Mouse (Mus musculus) midbrain, embryonic 14.5 days (tissue): ENCODE measurements around the gene Rcor2. TPM values are rescaled to one million over a fixed set of nuclear protein-coding genes. Genes with fewer than 3 reads are reported as not detected.

Source experiments
- ATAC-seq: fragments of 200-750 bp; cut with Nextera tagmentation; 2 replicates; pipeline ENCODE4 v1.8.0; 2017; ENCODE audit warnings: moderate number of reproducible peaks, moderate library complexity; ENCODE audit not compliant: low FRiP score, low TSS enrichment
- DNase-seq: peaks from one replicate; pipeline ENCODE4 v3.0.0-alpha.2; 2015
- H3K27ac ChIP-seq: fragments of 300-500 bp; sonication (generic); replicated peaks from 2 replicates; pipeline ENCODE4 v1.5.1; 2014; ENCODE audit warnings: mild to moderate bottlenecking, low read depth, low read length, moderate library complexity
- H3K27me3 ChIP-seq: fragments of 300-500 bp; sonication (generic); 2 replicates; pipeline ENCODE4 v1.6.1; 2014; ENCODE audit warnings: low read length, control low read depth, mixed read lengths; ENCODE audit not compliant: control insufficient read depth, insufficient read depth
- H3K36me3 ChIP-seq: fragments of 300-500 bp; sonication (generic); 2 replicates; pipeline ENCODE4 v1.6.1; 2014; ENCODE audit warnings: low read length, control low read depth; ENCODE audit not compliant: control insufficient read depth, insufficient read depth
- H3K4me1 ChIP-seq: fragments of 300-500 bp; sonication (generic); 2 replicates; pipeline ENCODE4 v1.6.1; 2014; ENCODE audit warnings: mild to moderate bottlenecking, antibody characterized with exemption, low read length, control low read depth; ENCODE audit not compliant: control insufficient read depth, insufficient read depth
- H3K4me2 ChIP-seq: fragments of 300-500 bp; sonication (generic); 2 replicates; pipeline ENCODE4 v1.6.1; 2014; ENCODE audit warnings: mild to moderate bottlenecking, low read length, moderate library complexity
- H3K4me3 ChIP-seq: fragments of 300-500 bp; sonication (generic); replicated peaks from 2 replicates; pipeline ENCODE4 v1.5.1; 2014; ENCODE audit warnings: low read depth, low read length
- H3K9ac ChIP-seq: fragments of 300-500 bp; sonication (generic); replicated peaks from 2 replicates; pipeline ENCODE4 v1.6.1; 2014; ENCODE audit warnings: mild to moderate bottlenecking, low read length, moderate library complexity
- H3K9me3 ChIP-seq: fragments of 300-500 bp; sonication (generic); 2 replicates; pipeline ENCODE4 v1.6.1; 2016; ENCODE audit warnings: low read length, control low read depth, mixed read lengths; ENCODE audit not compliant: control insufficient read depth
- WGBS: fragments of 180-500 bp; shearing (Covaris S2); extraction: QIAGEN DNeasy Blood & Tissue Kit; methylation state at CpG from one replicate; pipeline ENCODE4 v1.1.7; 2014; 5-methylcytosine and 5-hydroxymethylcytosine counted together
- polyA plus RNA-seq: library from polyadenylated mRNA; unstranded; fragments of >200 nt; fragmentation: Nextera tagmentation; extraction: Ambion mirVana; gene quantifications from 2 replicates; pipeline ENCODE4 v1.2.1, GENCODE M21; 2014

Rcor2 gene
- polyA plus RNA-seq, 1 experiment from 2014 or later, result 23.1 TPM

GRCm38 (mm10) chr19:7276796-7277195 lies 9.7 kb downstream of the Rcor2 start:
- no peak overlapping the region for H3K9ac ChIP-seq

GRCm38 (mm10) chr19:7278200-7278906 lies 11.2 kb downstream of the Rcor2 start:
- 72% methylated on average over 6 of the region's 6 CpGs for WGBS
- H3K4me1 ChIP-seq, result peaks cover 13% of the 10 kb centered on the region

More at GRCm38 (mm10) chr19:7276796-7277195, 9.7 kb downstream of the Rcor2 start:
- H3K4me2 ChIP-seq, result no peak overlapping the region
- no peaks in the 10 kb centered on the region for H3K9me3 ChIP-seq
- peaks cover 84% of the 10 kb centered on the region for H3K36me3 ChIP-seq
- WGBS, result 68% methylated on average over 7 of the region's 7 CpGs
- no peak overlapping the region for H3K4me3 ChIP-seq
- peak overlapping the region; percentile 79 for H3K27ac ChIP-seq
- DNase-seq (peak; percentile 52), ATAC-seq (no peak)
- no peaks in the 10 kb centered on the region for H3K27me3 ChIP-seq
- peaks cover 18% of the 10 kb centered on the region for H3K4me1 ChIP-seq

GRCm38 (mm10) chr19:7279114-7279513 lies 12.0 kb downstream of the Rcor2 start:
- no peaks in the 10 kb centered on the region for H3K9me3 ChIP-seq
- 40% methylated on average over 6 of the region's 6 CpGs for WGBS
- H3K9ac ChIP-seq, result peak overlapping the region; percentile 36; the same call in 1 of the 2 replicates
- H3K4me3 ChIP-seq, result no peak overlapping the region
- peaks cover 84% of the 10 kb centered on the region for H3K36me3 ChIP-seq
- H3K4me1 ChIP-seq, result peaks cover 13% of the 10 kb centered on the region
- DNase-seq (peak; percentile 78), ATAC-seq (0 out of 2 replicates have a peak, but pooled peaks have one; percentile 22)
- no peak overlapping the region for H3K4me2 ChIP-seq
- H3K27me3 ChIP-seq, result no peaks in the 10 kb centered on the region
- peak overlapping the region; percentile 66 for H3K27ac ChIP-seq

More at GRCm38 (mm10) chr19:7278200-7278906, 11.2 kb downstream of the Rcor2 start:
- no peaks in the 10 kb centered on the region for H3K9me3 ChIP-seq
- no peak overlapping the region for H3K4me2 ChIP-seq
- no peak overlapping the region for H3K4me3 ChIP-seq
- peaks cover 84% of the 10 kb centered on the region for H3K36me3 ChIP-seq
- H3K27me3 ChIP-seq, result no peaks in the 10 kb centered on the region
- peak overlapping the region; percentile 36; the same call in 1 of the 2 replicates for H3K9ac ChIP-seq
- DNase-seq (no peak), ATAC-seq (no peak)
- H3K27ac ChIP-seq, result peak overlapping the region; percentile 66

- ATAC-seq, result no peak
- H3K9ac ChIP-seq, result no peak overlapping the region
- H3K4me1 ChIP-seq, result peaks cover 7% of the 10 kb centered on the region
- no peak for DNase-seq
- H3K27ac ChIP-seq, result peak overlapping the region; percentile 13; the same call in 1 of the 2 replicates
- H3K27me3 ChIP-seq, result no peaks in the 10 kb centered on the region
- peaks cover 86% of the 10 kb centered on the region for H3K36me3 ChIP-seq
- no peaks in the 10 kb centered on the region for H3K9me3 ChIP-seq
- H3K4me2 ChIP-seq, result no peak overlapping the region
- H3K4me3 ChIP-seq, result no peak overlapping the region
- 80% methylated on average over 18 of the region's 18 CpGs for WGBS
Measured at GRCm38 (mm10) chr19:7280557-7281330, 13.6 kb downstream of the Rcor2 start.

GRCm38 (mm10) chr19:7286563-7287315 lies 19.6 kb downstream of the Rcor2 start:
- Histone ChIP-seq H3K4me3 (no peak overlapping the region), H3K9me3 (no peaks in the 10 kb centered on the region), H3K27ac (no peak overlapping the region), H3K36me3 (peaks cover 66% of the 10 kb centered on the region), H3K9ac (no peak overlapping the region), H3K27me3 (no peaks in the 10 kb centered on the region), H3K4me2 (no peak overlapping the region), H3K4me1 (no peaks in the 10 kb centered on the region)
- 93% methylated on average over 12 of the region's 12 CpGs for WGBS
- no peak for ATAC-seq
- no peak for DNase-seq

- H3K9ac ChIP-seq, result no peak overlapping the region
- H3K4me1 ChIP-seq, result no peaks in the 10 kb centered on the region
- H3K4me2 ChIP-seq, result no peak overlapping the region
- ATAC-seq (no peak), DNase-seq (no peak)
- H3K4me3 ChIP-seq, result no peak overlapping the region
- no peaks in the 10 kb centered on the region for H3K9me3 ChIP-seq
- no peak overlapping the region for H3K27ac ChIP-seq
- 87% methylated on average over 3 of the region's 3 CpGs for WGBS
- no peaks in the 10 kb centered on the region for H3K27me3 ChIP-seq
- peaks cover 50% of the 10 kb centered on the region for H3K36me3 ChIP-seq
Measured at GRCm38 (mm10) chr19:7288288-7288687, 21.2 kb downstream of the Rcor2 start.

- DNase-seq (no peak), ATAC-seq (no peak)
- Histone ChIP-seq H3K4me1 (no peaks in the 10 kb centered on the region), H3K27ac (no peak overlapping the region), H3K9me3 (no peaks in the 10 kb centered on the region), H3K27me3 (no peaks in the 10 kb centered on the region), H3K4me2 (no peak overlapping the region), H3K4me3 (no peak overlapping the region), H3K36me3 (peaks cover 35% of the 10 kb centered on the region), H3K9ac (no peak overlapping the region)
- 80% methylated on average over 2 of the region's 2 CpGs for WGBS
Measured at GRCm38 (mm10) chr19:7289767-7290166, 22.6 kb downstream of the Rcor2 start.

GRCm38 (mm10) chr19:7291958-7292709 lies 25.0 kb downstream of the Rcor2 start:
- no peak overlapping the region for H3K27ac ChIP-seq
- no peak overlapping the region for H3K4me2 ChIP-seq
- no peak for ATAC-seq
- 84% methylated on average over 7 of the region's 7 CpGs for WGBS
- H3K27me3 ChIP-seq, result no peaks in the 10 kb centered on the region
- no peak overlapping the region for H3K4me3 ChIP-seq
- H3K4me1 ChIP-seq, result no peaks in the 10 kb centered on the region
- H3K36me3 ChIP-seq, result peaks cover 15% of the 10 kb centered on the region
- no peaks in the 10 kb centered on the region for H3K9me3 ChIP-seq
- H3K9ac ChIP-seq, result no peak overlapping the region
- DNase-seq, result no peak
